Mouse (Mus musculus) 3134 (cell line): Measurements from ENCODE around the gene Sccpdh.
"Not testable (repeated sequence)": the region's sequence is repeated elsewhere in the genome, so short reads cannot be mapped to it uniquely, and the experiment has no call there.

Experiments used
- DNase-seq: peaks from one replicate; pipeline ENCODE4 v3.0.0-alpha.2; 2011; ENCODE audit warnings: low spot score; ENCODE audit not compliant: insufficient read length; ENCODE audit errors: extremely low read depth

The Sccpdh gene

GRCm38 (mm10) chr1:179667450-179667849 lies 560 bp upstream of the Sccpdh start:
- no peak for DNase-seq

- DNase-seq, result peak; percentile 38
Measured at GRCm38 (mm10) chr1:179668836-179669537, 977 bp downstream of the Sccpdh start.

- no peak for DNase-seq
Measured at GRCm38 (mm10) chr1:179674355-179674754, 6.3 kb downstream of the Sccpdh start.

GRCm38 (mm10) chr1:179677031-179677430 lies 9.0 kb downstream of the Sccpdh start:
- DNase-seq, result no peak

DNA sequence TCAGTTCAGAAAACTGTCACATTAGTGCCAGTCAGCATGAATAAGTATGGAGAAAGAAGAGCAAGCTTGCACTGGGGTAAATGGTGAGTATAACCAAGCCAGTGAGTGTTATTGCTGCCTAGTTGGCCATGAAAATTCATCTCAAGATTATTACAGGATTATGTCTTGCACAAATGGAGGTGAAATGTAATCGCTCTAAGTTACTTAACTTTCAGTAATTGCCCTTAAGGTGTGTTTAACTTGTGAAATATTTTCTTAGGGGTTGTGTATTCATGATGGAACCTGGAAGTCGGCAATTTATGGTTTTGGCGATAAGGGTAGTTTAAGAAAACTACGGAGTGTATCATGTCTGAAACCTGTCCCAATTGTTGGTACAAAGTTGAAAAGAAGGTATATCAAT lies 11.3 kb downstream of the Sccpdh start:
- DNase-seq, result no peak

DNA sequence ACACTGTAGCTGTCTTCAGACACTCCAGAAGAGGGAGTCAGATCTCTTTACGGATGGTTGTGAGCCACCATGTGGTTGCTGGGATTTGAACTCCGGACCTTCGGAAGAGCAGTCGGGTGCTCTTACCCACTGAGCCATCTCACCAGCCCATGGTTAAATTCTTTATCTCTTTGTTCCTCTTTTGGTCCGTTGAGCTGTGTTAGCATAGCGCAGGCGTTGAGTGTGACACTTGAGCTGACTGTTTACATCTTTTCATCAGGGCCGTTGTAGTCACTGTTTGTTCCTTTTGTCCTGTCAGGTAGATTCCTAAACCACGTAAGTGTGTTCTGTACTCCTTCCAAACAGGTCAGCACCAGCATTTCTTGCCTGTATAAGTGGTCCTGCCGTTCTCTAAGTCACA lies 14.7 kb downstream of the Sccpdh start:
- not testable (repeated sequence) for DNase-seq

DNA sequence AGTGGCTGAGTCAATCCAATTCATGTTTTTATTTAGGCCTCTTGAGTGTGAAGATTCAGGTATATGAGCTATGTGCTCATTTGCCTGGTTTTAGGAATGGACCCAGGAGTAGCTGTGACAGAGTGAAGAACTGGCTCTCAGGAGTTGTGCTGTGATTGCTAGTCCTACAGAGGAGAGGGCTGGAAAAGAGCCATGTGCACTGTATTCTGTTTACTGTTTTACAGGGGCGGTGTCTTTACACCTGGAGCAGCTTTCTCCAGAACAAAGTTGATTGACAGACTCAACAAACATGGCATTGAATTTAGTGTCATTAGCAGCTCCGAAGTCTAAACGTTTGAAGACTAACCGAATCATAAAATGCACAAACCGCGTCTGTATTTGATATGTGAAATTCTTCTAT lies 18.3 kb downstream of the Sccpdh start:
- DNase-seq, result no peak

DNA sequence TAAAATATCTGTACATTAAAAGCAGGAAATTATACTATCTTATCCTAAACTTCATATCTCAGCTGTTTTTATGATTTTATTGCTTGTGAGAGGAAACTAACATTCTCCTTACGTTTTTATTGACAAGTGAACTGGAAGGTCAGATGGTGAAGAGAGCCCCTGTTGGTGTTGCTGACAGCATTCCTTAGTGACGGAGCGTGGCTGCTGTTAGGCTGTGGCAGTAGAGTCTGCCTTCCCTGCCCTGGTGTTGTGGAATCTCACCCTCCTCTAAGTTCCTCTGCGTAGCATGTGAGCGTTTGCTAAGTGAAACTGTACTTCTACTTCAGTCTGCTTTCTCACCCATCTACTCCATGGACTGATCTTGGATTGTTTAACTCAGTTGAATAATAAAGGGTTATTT lies 18.8 kb downstream of the Sccpdh start:
- DNase-seq, result no peak

DNA sequence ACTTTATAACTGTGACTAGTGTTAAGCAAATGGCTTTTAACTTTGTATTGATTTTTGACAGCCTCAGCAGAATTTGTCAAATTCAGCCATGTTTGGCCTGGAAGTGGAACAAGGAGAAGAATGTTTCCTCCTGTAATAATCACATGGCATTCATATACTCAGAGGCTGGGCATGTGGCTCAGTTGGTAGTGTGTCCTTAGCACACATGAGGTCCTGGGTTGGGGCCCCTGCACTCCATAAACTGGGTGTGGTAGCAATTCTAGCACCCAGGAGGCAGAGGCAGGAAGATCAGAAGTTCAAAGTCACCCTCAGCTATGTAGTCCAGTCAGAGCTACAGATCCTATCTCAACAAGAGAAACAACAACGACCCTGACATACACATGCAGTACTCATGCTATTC lies 19.3 kb downstream of the Sccpdh start:
- DNase-seq, result no peak

GRCm38 (mm10) chr1:179687966-179688365 lies 20.0 kb downstream of the Sccpdh start:
- no peak for DNase-seq

DNA sequence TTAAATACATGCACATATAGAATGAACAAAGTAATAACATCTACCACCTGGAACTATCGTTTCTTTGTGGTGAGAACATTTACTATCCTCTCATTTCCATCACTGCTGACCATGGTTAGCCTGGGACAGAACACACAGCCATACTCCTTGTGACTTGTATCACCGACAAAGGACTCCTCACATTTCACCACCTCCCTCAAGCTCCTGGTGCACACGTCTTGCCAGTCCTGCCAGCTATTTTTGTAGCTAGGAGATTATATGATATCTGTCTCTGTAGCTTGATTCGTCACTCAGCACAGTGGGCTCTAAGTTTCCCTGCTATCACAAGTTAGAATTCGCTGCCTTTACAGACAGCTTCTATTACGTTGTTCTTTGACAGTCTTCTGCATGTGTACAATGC lies 20.4 kb downstream of the Sccpdh start:
- no peak for DNase-seq

GRCm38 (mm10) chr1:179688914-179689313 lies 20.9 kb downstream of the Sccpdh start:
- DNase-seq, result no peak

GRCm38 (mm10) chr1:179689479-179689878 lies 21.5 kb downstream of the Sccpdh start:
- DNase-seq, result no peak

DNA sequence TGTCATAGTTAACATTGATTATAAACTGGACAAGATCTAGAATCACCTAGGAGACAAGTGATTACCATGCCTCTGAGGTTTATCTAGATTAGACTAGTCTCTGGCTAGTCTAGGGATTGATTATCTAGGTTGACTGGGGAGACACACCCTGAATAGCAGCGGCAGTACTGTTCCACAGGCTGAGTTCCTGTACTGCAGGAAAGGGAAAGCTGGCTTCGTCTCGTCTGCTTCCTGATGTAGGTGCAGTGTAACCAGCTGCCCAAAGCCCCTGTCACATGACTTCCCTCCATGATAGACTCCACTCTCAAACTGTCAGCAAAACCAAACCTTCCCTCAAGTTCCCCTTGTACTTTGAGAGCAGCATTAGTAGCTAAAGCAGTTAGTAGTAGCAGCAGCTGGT lies 36.1 kb downstream of the Sccpdh start:
- no peak for DNase-seq

DNA sequence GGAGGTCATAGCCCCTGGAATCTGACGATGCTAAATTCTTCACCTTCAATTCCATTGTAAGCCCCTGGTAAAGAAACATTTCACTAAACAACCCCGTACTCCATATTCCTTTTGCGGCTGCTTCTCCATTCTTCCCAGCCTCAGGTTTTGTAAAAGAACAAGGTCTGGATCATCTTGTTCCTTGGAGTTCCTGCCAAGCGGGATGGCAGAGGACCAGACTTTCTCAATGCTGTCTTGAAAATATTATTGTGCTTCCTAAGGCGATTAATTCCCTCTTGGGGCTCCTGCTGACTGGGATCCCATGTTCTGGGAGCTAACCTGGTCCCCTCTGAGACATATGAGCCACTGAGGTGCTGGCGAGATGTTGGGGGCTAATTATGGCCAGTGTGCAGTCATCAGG lies 37.1 kb downstream of the Sccpdh start:
- DNase-seq, result no peak

DNA sequence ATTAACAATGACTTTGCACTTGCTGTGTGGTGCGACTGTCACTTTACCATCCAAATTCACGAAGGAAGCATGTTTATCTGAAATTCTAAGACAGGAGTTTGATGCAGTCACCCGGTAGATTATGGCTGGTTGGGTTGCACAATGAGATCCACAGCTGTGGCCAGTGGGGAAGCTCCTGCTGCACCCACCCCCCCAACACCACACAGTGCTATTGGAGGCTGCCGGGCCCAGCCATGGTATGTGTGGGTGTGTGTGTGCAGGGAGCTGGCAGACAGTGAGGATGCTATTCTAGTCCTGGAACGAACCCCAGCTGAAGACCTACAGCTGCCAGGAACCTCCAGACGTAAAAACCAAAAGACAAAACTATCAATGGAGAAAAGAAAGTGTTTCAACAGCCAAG lies 41.4 kb downstream of the Sccpdh start:
- DNase-seq, result no peak

DNA sequence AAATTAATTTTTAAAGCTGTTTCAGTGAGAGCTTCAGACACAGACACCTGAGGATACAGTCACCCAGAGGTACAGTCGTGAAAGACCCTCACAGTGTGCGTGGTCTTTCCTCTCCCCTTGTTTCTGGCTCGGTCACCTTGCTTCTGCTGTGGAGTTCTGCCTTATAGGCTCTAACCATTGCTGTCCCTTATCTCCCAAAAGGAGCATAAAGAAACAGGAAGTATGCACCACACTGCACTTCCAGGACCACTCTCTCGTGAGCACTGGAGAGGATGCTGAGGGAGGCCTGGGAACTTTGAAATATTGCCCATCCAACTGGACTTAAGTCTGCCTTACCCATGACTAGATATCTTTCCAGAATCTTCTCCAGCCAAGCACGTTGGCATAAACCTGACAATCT lies 42.7 kb downstream of the Sccpdh start:
- DNase-seq, result no peak

GRCm38 (mm10) chr1:179712658-179713057 lies 44.6 kb downstream of the Sccpdh start:
- no peak for DNase-seq

- DNase-seq, result no peak
Measured at GRCm38 (mm10) chr1:179713367-179713766, 45.4 kb downstream of the Sccpdh start.

GRCm38 (mm10) chr1:179715289-179715688 lies 47.3 kb downstream of the Sccpdh start:
- not testable (repeated sequence) for DNase-seq

DNA sequence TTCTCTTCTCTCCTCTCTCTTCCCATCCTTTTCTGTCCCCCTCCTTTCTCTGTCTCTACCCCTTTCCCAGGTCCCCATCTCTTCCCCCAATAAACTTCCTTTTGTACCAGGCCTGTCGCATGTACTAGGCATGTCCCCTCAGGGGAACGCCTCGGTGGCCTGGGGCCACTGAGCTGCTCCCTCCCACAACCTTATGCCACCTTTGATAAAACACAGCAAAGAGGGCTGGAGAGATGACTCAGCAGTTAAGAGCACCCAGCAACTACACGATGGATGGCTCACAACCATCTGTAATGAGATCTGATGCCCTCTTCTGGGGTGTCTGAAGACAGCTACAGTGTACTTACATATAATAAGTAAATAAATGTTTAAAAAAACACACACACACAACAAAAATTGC lies 47.8 kb downstream of the Sccpdh start:
- no peak for DNase-seq

DNA sequence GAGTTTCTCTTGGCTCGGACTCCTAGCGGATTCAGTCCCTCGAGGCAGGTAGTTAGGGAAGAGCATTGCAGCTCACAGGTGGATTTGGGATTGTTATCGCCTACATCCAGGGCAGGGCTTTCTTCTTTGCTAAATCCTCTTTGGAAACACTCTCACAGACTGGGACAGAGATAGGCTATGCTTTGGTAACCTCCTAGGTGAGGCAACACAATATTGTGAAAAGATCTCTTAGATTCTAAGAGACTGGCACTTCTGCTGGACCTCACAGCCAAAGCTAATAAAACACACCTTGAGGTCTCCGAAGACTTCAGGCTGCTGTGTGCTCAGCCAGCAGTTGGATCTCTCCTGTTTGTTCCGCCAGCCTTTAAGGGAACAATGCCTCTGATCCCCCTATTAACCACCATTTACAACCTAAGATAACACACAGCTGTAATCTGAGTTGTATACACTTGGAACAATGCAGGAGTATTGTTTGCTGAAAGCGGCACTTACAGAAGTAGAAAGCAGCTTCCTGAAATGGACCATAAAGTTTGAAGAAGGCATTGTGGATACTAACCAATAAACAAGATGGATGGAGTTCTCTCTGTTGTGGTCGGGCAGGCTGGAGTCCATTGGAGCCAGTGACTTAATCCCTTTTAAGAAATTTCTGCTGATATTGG lies 54.9 kb downstream of the Sccpdh start:
- DNase-seq, result no peak

GRCm38 (mm10) chr1:179728661-179729060 lies 60.7 kb downstream of the Sccpdh start:
- DNase-seq, result no peak
